Mouse (Mus musculus) neural tube, embryonic 11.5 days (tissue): ENCODE data around the gene Stk11. TPM values are rescaled to one million over a fixed set of nuclear protein-coding genes. Genes with fewer than 3 reads are reported as not detected.

Experiments used
- ATAC-seq: fragments of 200-750 bp; cut with Nextera tagmentation; 2 replicates; pipeline ENCODE4 v1.8.0; 2017; ENCODE audit warnings: moderate number of reproducible peaks, mild to moderate bottlenecking, moderate TSS enrichment, moderate library complexity; ENCODE audit not compliant: insufficient read depth, low FRiP score, low TSS enrichment
- DNase-seq: peaks from one replicate; pipeline ENCODE4 v3.0.0-alpha.2; 2015; ENCODE audit warnings: low spot score
- H3K27ac ChIP-seq: fragments of 300-500 bp; sonication (generic); 2 replicates; pipeline ENCODE4 v1.5.1; 2014; ENCODE audit warnings: low read depth, mild to moderate bottlenecking, low read length
- H3K27me3 ChIP-seq: fragments of 300-500 bp; sonication (generic); 2 replicates; pipeline ENCODE4 v1.6.1; 2014; ENCODE audit warnings: mild to moderate bottlenecking, low read length, mixed read lengths; ENCODE audit not compliant: control insufficient read depth, insufficient read depth
- H3K36me3 ChIP-seq: fragments of 300-500 bp; sonication (generic); 2 replicates; pipeline ENCODE4 v1.6.1; 2014; ENCODE audit warnings: mild to moderate bottlenecking, low read length, moderate library complexity, mixed read lengths; ENCODE audit not compliant: control insufficient read depth, insufficient read depth
- H3K4me1 ChIP-seq: fragments of 300-500 bp; sonication (generic); 2 replicates; pipeline ENCODE4 v1.6.1; 2014; ENCODE audit warnings: low read length, mixed read lengths; ENCODE audit not compliant: control insufficient read depth, insufficient read depth
- H3K4me2 ChIP-seq: fragments of 300-500 bp; sonication (generic); 2 replicates; pipeline ENCODE4 v1.6.1; 2014; ENCODE audit warnings: low read depth, mild to moderate bottlenecking, moderate library complexity
- H3K4me3 ChIP-seq: fragments of 300-500 bp; sonication (generic); 2 replicates; pipeline ENCODE4 v1.5.1; 2014; ENCODE audit warnings: low read depth, low read length
- H3K9ac ChIP-seq: fragments of 300-500 bp; sonication (generic); 2 replicates; pipeline ENCODE4 v1.6.1; 2014; ENCODE audit warnings: mild to moderate bottlenecking, low read length
- H3K9me3 ChIP-seq: fragments of 300-500 bp; sonication (generic); 2 replicates; pipeline ENCODE4 v1.6.1; 2016; ENCODE audit warnings: low read length; ENCODE audit not compliant: control insufficient read depth
- WGBS: fragments of 180-500 bp; shearing (Covaris S2); extraction: QIAGEN DNeasy Blood & Tissue Kit; methylation state at CpG from one replicate; pipeline ENCODE4 v1.1.7; 2014; 5-methylcytosine and 5-hydroxymethylcytosine counted together
- polyA plus RNA-seq: library from polyadenylated mRNA; unstranded; fragments of >200 nt; fragmentation: Nextera tagmentation; extraction: Ambion mirVana; gene quantifications from 2 replicates; pipeline ENCODE4 v1.2.1, GENCODE M21; 2014

The Stk11 gene
- polyA plus RNA-seq, 1 experiment from 2014 or later, result 23.5 TPM

DNA sequence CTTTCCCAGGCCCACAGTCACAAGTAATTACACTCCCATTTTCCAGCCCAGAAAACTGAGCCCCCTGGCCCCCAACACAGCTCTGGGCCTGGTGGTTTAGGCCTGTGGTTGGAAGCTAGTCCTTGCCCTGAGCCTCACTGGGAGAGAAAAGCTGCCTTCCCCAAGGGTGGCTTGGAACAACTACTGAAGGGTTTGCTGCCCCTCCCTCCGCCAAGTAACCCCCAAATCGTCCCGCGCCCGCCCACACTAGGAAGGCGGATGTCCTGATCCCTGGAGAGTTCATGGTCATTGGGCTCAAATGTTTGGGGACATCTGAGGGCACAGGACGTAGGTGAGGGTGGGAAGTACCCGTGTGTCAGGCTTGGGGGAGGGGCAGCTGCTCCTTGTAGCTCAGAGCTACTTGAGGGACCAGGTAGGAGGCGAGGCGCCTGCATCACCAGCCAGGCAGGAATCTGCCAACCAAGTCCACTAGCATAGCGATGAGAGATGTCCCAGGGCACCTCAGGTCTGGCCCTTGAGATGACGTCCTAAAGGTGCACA lies 43.5 kb downstream of the Stk11 start:
- Histone ChIP-seq H3K36me3 (peaks cover 33% of the 10 kb centered on the region), H3K4me1 (peaks cover 50% of the 10 kb centered on the region), H3K27me3 (no peaks in the 10 kb centered on the region), H3K4me3 (peak overlapping the region; percentile 33), H3K27ac (peak overlapping the region; percentile 87), H3K9ac (peak overlapping the region; percentile 44), H3K9me3 (no peaks in the 10 kb centered on the region), H3K4me2 (peak overlapping the region; percentile 59)
- no peak for DNase-seq
- 6% methylated on average over 12 of the region's 12 CpGs for WGBS
- ATAC-seq, result peak; percentile 1

DNA sequence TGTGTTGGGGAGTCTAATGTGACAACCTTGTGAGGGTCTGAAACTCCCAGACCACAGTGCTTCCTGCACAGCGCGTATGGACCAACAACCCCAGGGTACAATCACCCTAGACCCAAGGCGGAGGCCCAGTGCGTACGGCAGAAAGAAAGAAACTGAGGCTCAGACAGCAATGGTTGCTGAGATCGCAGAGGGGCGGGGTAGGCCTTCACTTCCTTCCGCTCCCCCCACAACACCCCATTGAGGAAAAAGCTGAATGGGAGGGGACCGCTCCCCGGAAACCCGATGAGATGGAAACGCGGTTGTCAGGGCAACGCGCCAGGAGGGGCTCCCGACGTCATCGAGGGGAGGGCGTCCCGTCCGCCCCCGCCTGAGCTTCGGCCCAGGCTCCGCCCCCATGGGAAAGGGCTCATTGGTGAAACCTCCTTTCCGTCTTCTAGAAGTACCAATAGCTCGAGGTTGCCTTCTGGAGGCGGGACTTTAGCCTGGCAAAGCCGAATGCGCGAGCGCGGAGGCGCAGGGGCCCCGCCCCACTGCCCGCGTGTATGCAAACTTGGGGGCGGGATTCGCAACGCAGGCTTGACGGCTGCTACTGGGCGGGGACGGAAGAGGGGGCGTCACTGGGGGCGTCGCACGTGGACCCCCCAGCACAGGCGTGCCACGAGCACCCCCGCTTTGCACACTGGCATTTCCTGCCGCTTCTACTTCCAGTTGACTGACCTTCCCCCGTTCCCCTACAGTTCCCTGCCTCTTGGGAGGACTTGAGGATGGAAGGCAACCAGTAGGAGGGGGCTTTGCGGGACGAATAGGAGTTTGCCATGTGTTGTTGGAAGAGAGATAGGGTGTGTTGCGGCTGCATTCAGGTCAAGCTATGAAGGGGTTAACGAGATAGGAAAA lies 44.2 kb downstream of the Stk11 start:
- ATAC-seq (peak; percentile 70), DNase-seq (peak; percentile 96)
- H3K27ac ChIP-seq, result peak overlapping the region; percentile 87
- H3K27me3 ChIP-seq, result no peaks in the 10 kb centered on the region
- WGBS, result under 1% methylated on average over 54 of the region's 55 CpGs
- H3K9me3 ChIP-seq, result no peaks in the 10 kb centered on the region
- peaks cover 26% of the 10 kb centered on the region for H3K36me3 ChIP-seq
- H3K4me1 ChIP-seq, result peaks cover 52% of the 10 kb centered on the region
- peak overlapping the region; percentile 33 for H3K4me3 ChIP-seq
- peak overlapping the region; percentile 44 for H3K9ac ChIP-seq
- H3K4me2 ChIP-seq, result peak overlapping the region; percentile 59

- Histone ChIP-seq H3K4me3 (peak overlapping the region; percentile 33), H3K27me3 (no peaks in the 10 kb centered on the region), H3K27ac (peak overlapping the region; percentile 85), H3K4me1 (peaks cover 53% of the 10 kb centered on the region), H3K9ac (peak overlapping the region; percentile 44), H3K9me3 (no peaks in the 10 kb centered on the region), H3K4me2 (peak overlapping the region; percentile 48), H3K36me3 (peaks cover 18% of the 10 kb centered on the region)
- peak; percentile 58 for DNase-seq
- no peak for ATAC-seq
- 1% methylated on average over 33 of the region's 33 CpGs for WGBS
Measured at GRCm38 (mm10) chr10:80160455-80161371, 45.1 kb downstream of the Stk11 start.

- H3K4me2 ChIP-seq, result peak overlapping the region; percentile 48
- H3K9ac ChIP-seq, result no peak overlapping the region
- H3K27ac ChIP-seq, result peak overlapping the region; percentile 85
- H3K4me3 ChIP-seq, result peak overlapping the region; percentile 26
- peaks cover 55% of the 10 kb centered on the region for H3K4me1 ChIP-seq
- H3K27me3 ChIP-seq, result no peaks in the 10 kb centered on the region
- no peaks in the 10 kb centered on the region for H3K9me3 ChIP-seq
- WGBS, result 9% methylated on average over 6 of the region's 7 CpGs
- DNase-seq (peak; percentile 60), ATAC-seq (no peak)
- H3K36me3 ChIP-seq, result peaks cover 8% of the 10 kb centered on the region
Measured at GRCm38 (mm10) chr10:80161522-80162242, 46.1 kb downstream of the Stk11 start.

DNA sequence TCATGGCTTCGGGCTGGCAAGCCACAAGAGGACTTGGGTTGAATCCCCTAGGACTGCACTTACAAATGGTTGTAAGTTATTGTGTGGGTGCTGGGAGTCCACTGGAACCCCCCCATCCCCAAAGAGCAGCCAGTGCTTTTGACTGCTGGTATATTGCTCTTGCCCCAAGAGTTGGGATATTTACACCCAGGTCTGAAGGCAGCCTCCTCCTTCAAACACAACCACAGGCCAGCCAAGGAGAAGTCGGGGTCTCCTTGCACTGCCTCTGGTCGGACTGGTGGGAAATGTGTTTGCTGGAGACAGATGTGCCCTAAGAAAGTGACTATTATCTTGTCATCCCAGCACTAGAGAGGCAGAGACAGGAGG lies 46.6 kb downstream of the Stk11 start:
- Histone ChIP-seq H3K9ac (no peak overlapping the region), H3K4me1 (peaks cover 56% of the 10 kb centered on the region), H3K9me3 (no peaks in the 10 kb centered on the region), H3K27me3 (no peaks in the 10 kb centered on the region), H3K4me2 (no peak overlapping the region), H3K36me3 (peaks cover 3% of the 10 kb centered on the region), H3K4me3 (no peak overlapping the region), H3K27ac (peak overlapping the region; percentile 85)
- 84% methylated on average over 3 of the region's 3 CpGs for WGBS
- DNase-seq (no peak), ATAC-seq (no peak)

GRCm38 (mm10) chr10:80162716-80163299 lies 47.2 kb downstream of the Stk11 start:
- peaks cover 50% of the 10 kb centered on the region for H3K4me1 ChIP-seq
- no peaks in the 10 kb centered on the region for H3K36me3 ChIP-seq
- ATAC-seq (no peak), DNase-seq (no peak)
- no peaks in the 10 kb centered on the region for H3K27me3 ChIP-seq
- 0 out of 2 replicates have a peak overlapping the region, but pooled peaks have one; percentile 3 for H3K4me3 ChIP-seq
- 0 out of 2 replicates have a peak overlapping the region, but pooled peaks have one; percentile 6 for H3K9ac ChIP-seq
- H3K4me2 ChIP-seq, result no peak overlapping the region
- peak overlapping the region; percentile 85; the same call in 1 of the 2 replicates for H3K27ac ChIP-seq
- 76% methylated on average over 6 of the region's 6 CpGs for WGBS
- no peaks in the 10 kb centered on the region for H3K9me3 ChIP-seq

DNA sequence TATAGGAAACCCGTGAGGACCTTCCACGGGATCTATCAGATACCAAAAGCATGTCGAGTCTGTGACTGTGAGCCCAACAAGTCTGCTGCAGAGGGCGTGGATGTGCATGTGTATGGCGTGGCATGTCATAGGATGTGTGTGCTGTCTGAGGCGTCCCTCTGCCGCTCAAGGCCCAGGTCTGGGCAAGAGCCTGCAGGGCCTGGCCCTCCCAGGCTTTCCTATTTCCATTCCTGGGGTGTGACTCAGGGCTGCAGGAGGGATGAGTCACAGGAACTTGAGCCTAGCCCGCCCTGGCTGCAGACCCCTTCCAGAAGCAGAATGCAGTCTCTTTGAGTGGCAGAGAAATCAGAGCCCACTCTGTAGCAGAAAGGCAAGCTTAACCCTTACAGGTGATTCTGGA lies 48.1 kb downstream of the Stk11 start:
- Histone ChIP-seq H3K9me3 (no peaks in the 10 kb centered on the region), H3K4me2 (no peak overlapping the region), H3K27me3 (no peaks in the 10 kb centered on the region), H3K9ac (no peak overlapping the region), H3K4me1 (peaks cover 45% of the 10 kb centered on the region), H3K4me3 (no peak overlapping the region), H3K36me3 (no peaks in the 10 kb centered on the region), H3K27ac (no peak overlapping the region)
- ATAC-seq, result no peak
- DNase-seq, result no peak
- WGBS, result 79% methylated on average over 8 of the region's 8 CpGs
